Mouse (Mus musculus): ENCODE measurements around the gene Vmn1r231. TPM values are rescaled to one million over a fixed set of nuclear protein-coding genes. Genes with fewer than 3 reads are reported as not detected.

Vmn1r231 gene
- not detected in 2 replicates for polyA plus RNA-seq (2021; fragmentation: Nextera tagmentation)
- long read RNA-seq, experiment 1, result 0 reads
- long read RNA-seq, experiment 2, result 0 reads

GRCm38 (mm10) chr17:20904991-20905390, at the start of gene Vmn1r231:
Gene Vmn1r231 (minus strand): TSS chr17:20905091.

GRCm38 (mm10) chr17:20944985-20945891, 40.3 kb upstream of the Vmn1r231 start, which contains the start of gene Ppp2r1a:
Gene Ppp2r1a (plus strand): TSS chr17:20945311.

DNA sequence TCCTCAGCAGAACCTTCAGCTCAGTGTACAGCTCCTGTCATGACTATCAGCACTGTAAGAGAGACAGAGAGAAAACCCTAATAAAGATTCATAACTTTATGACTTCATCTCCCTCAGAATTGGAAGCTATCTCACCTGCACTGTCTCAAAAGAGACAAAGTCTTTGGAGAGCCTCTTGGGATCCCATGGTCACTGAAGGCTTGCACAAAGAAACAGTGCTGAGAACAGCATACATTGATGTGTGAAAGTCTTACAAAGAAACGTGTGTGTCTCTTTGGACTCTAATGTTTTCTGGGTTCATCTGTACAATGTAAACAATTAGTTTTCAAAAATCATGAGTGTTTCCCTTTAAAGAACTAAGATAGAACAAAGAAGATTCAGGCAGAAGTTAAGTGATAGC, 14.7 kb upstream of the Vmn1r231 start, which contains the start of gene Vmn1r232:
Vmn1r232 (minus strand) TSS at position 101 of the 400 bp plus-strand sequence.

DNA sequence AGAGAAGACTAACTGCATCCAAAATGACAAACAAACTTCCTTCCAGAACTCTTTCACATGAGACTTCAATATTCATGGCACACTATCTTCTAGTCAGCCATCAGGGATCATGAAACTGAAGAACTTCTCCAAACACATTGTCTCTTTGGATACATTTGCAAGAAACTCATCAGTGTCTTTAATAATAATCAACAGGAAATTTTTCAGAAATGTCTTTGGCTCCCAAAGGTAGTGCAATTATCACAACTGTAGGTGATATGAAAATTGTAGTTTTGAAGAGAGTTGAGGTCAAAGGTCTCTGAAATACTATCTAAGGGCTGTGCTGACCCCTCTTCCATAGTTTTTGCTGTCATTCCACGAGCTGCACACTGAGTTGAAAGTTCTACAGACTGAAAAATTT, 64.7 kb downstream of the Vmn1r231 start, which contains the start of gene Vmn1r230:
Vmn1r230 (plus strand) TSS at position 301 of the 400 bp plus-strand sequence.

Other genes starting within 250 kb of the Vmn1r231 start
- gene Vmn1r226, start 222.2 kb downstream of the Vmn1r231 start, polyA plus RNA-seq (2021; fragmentation: Nextera tagmentation), result not detected in 2 replicates
- gene Vmn1r227, start 175.2 kb downstream of the Vmn1r231 start, polyA plus RNA-seq (2021; fragmentation: Nextera tagmentation), result not detected in 2 replicates
- gene Vmn1r228, start 118.9 kb downstream of the Vmn1r231 start, polyA plus RNA-seq (2021; fragmentation: Nextera tagmentation), result not detected in 2 replicates
- gene Vmn1r229, start 93.5 kb downstream of the Vmn1r231 start, polyA plus RNA-seq (2021; fragmentation: Nextera tagmentation), result not detected in 2 replicates
- not detected in 2 replicates for gene Vmn1r230, start 64.6 kb downstream of the Vmn1r231 start, polyA plus RNA-seq (2021; fragmentation: Nextera tagmentation)
- gene Vmn1r232, start 14.6 kb upstream of the Vmn1r231 start, polyA plus RNA-seq (2021; fragmentation: Nextera tagmentation), result not detected in 2 replicates
- 794 and 886 TPM in 2 replicates for gene Ppp2r1a, start 40.2 kb upstream of the Vmn1r231 start, polyA plus RNA-seq (2021; fragmentation: Nextera tagmentation)
- not detected in 2 replicates for gene Vmn1r233, start 91.4 kb upstream of the Vmn1r231 start, polyA plus RNA-seq (2021; fragmentation: Nextera tagmentation)
- gene Zfp160, start 103.8 kb upstream of the Vmn1r231 start, polyA plus RNA-seq (2021; fragmentation: Nextera tagmentation), result 9.6 and 9.8 TPM in 2 replicates

Data from left cerebral cortex, adult 6 months (tissue).